Mouse (Mus musculus) kidney, embryonic 14.5 days (tissue): ENCODE measurements around the gene Robo1. TPM values are rescaled to one million over a fixed set of nuclear protein-coding genes. Genes with fewer than 3 reads are reported as not detected.

Experiments
- ATAC-seq: fragments of 200-750 bp; cut with Nextera tagmentation; 2 replicates; pipeline ENCODE4 v1.8.0; 2017; ENCODE audit warnings: moderate number of reproducible peaks, mild to moderate bottlenecking, moderate TSS enrichment, moderate library complexity; ENCODE audit not compliant: low FRiP score, low TSS enrichment
- H3K27ac ChIP-seq: fragments of 300-500 bp; sonication (generic); 2 replicates; pipeline ENCODE4 v1.5.1; 2014; ENCODE audit warnings: low read depth, mild to moderate bottlenecking, low read length, moderate library complexity, mixed read lengths
- H3K27me3 ChIP-seq: fragments of 300-500 bp; sonication (generic); 2 replicates; pipeline ENCODE4 v1.6.1; 2014; ENCODE audit warnings: mild to moderate bottlenecking, low read length; ENCODE audit not compliant: control insufficient read depth, insufficient read depth
- H3K36me3 ChIP-seq: fragments of 300-500 bp; sonication (generic); 2 replicates; pipeline ENCODE4 v1.6.1; 2014; ENCODE audit warnings: low read length, mixed read lengths; ENCODE audit not compliant: control insufficient read depth, insufficient read depth
- H3K4me1 ChIP-seq: fragments of 300-500 bp; sonication (generic); 2 replicates; pipeline ENCODE4 v1.6.1; 2014; ENCODE audit warnings: low read length, mixed read lengths; ENCODE audit not compliant: control insufficient read depth, insufficient read depth
- H3K4me2 ChIP-seq: fragments of 300-500 bp; sonication (generic); replicated peaks from 2 replicates; pipeline ENCODE4 v1.6.1; 2014; ENCODE audit warnings: low read depth, mild to moderate bottlenecking, low read length
- H3K4me3 ChIP-seq: fragments of 300-500 bp; sonication (generic); 2 replicates; pipeline ENCODE4 v1.5.1; 2014; ENCODE audit warnings: mild to moderate bottlenecking, low read length
- H3K9ac ChIP-seq: fragments of 300-500 bp; sonication (generic); 2 replicates; pipeline ENCODE4 v1.6.1; 2014; ENCODE audit warnings: low read depth, mild to moderate bottlenecking, low read length, moderate library complexity
- H3K9me3 ChIP-seq: fragments of 300-500 bp; sonication (generic); 2 replicates; pipeline ENCODE4 v1.6.1; 2016; ENCODE audit warnings: low read length; ENCODE audit not compliant: control insufficient read depth
- WGBS: fragments of 180-500 bp; shearing (Covaris S2); extraction: QIAGEN DNeasy Blood & Tissue Kit; methylation state at CpG from one replicate; pipeline ENCODE4 v1.1.7; 2014; 5-methylcytosine and 5-hydroxymethylcytosine counted together
- polyA plus RNA-seq: library from polyadenylated mRNA; unstranded; fragments of >200 nt; fragmentation: Nextera tagmentation; extraction: Ambion mirVana; gene quantifications from 2 replicates; pipeline ENCODE4 v1.2.1, GENCODE M21; 2014

Gene Robo1
- polyA plus RNA-seq, result 24.4 and 38.7 TPM in 2 replicates

GRCm38 (mm10) chr16:72307537-72308330 lies at the start of gene Robo1:
Gene Robo1, plus strand, starts transcription at chr16:72308306.
- Histone ChIP-seq H3K27me3 (no peaks in the 10 kb centered on the region), H3K4me3 (no peak within 1 kb of the TSS), H3K27ac (no peak within 1 kb of the TSS), H3K36me3 (no peaks in the 10 kb centered on the region), H3K9me3 (no peaks in the 10 kb centered on the region), H3K4me1 (no peaks in the 10 kb centered on the region), H3K9ac (no peak within 1 kb of the TSS), H3K4me2 (no peak within 1 kb of the TSS)
- 84% methylated on average over 8 of the region's 8 CpGs for WGBS
- no peak for ATAC-seq

- Histone ChIP-seq H3K4me1 (no peaks in the 10 kb centered on the region), H3K9me3 (no peaks in the 10 kb centered on the region), H3K27ac (no peak overlapping the region), H3K9ac (no peak overlapping the region), H3K36me3 (no peaks in the 10 kb centered on the region), H3K4me3 (no peak overlapping the region), H3K4me2 (no peak overlapping the region), H3K27me3 (no peaks in the 10 kb centered on the region)
- ATAC-seq, result no peak
- WGBS, result 87% methylated on average over 10 of the region's 10 CpGs
Measured at GRCm38 (mm10) chr16:72267839-72268238, 40.3 kb upstream of the Robo1 start.

- Histone ChIP-seq H3K36me3 (no peaks in the 10 kb centered on the region), H3K4me1 (no peaks in the 10 kb centered on the region), H3K27ac (no peak overlapping the region), H3K9me3 (no peaks in the 10 kb centered on the region), H3K4me2 (no peak overlapping the region), H3K4me3 (no peak overlapping the region), H3K27me3 (no peaks in the 10 kb centered on the region), H3K9ac (no peak overlapping the region)
- ATAC-seq, result no peak
- 80% methylated on average over 3 of the region's 3 CpGs for WGBS
Measured at GRCm38 (mm10) chr16:72276390-72277074, 31.6 kb upstream of the Robo1 start.

- WGBS, result 76% methylated on average over 6 of the region's 6 CpGs
- H3K27ac ChIP-seq, result no peak overlapping the region
- ATAC-seq, result no peak
- H3K36me3 ChIP-seq, result no peaks in the 10 kb centered on the region
- no peak overlapping the region for H3K4me2 ChIP-seq
- H3K4me3 ChIP-seq, result no peak overlapping the region
- H3K27me3 ChIP-seq, result no peaks in the 10 kb centered on the region
- H3K9ac ChIP-seq, result no peak overlapping the region
- H3K4me1 ChIP-seq, result no peaks in the 10 kb centered on the region
- no peaks in the 10 kb centered on the region for H3K9me3 ChIP-seq
Measured at GRCm38 (mm10) chr16:72308331-72308668, 194 bp downstream of the Robo1 start.

GRCm38 (mm10) chr16:72327321-72327720 lies 19.2 kb downstream of the Robo1 start:
- H3K4me1 ChIP-seq, result no peaks in the 10 kb centered on the region
- H3K9ac ChIP-seq, result no peak overlapping the region
- H3K36me3 ChIP-seq, result no peaks in the 10 kb centered on the region
- H3K4me2 ChIP-seq, result no peak overlapping the region
- 55% methylated on average over 8 of the region's 8 CpGs for WGBS
- no peak overlapping the region for H3K27ac ChIP-seq
- no peaks in the 10 kb centered on the region for H3K9me3 ChIP-seq
- H3K4me3 ChIP-seq, result no peak overlapping the region
- no peaks in the 10 kb centered on the region for H3K27me3 ChIP-seq
- no peak for ATAC-seq

GRCm38 (mm10) chr16:72328579-72328978 lies 20.5 kb downstream of the Robo1 start:
- no peak overlapping the region for H3K27ac ChIP-seq
- no peaks in the 10 kb centered on the region for H3K27me3 ChIP-seq
- no peaks in the 10 kb centered on the region for H3K36me3 ChIP-seq
- H3K4me2 ChIP-seq, result no peak overlapping the region
- H3K9me3 ChIP-seq, result no peaks in the 10 kb centered on the region
- H3K4me3 ChIP-seq, result no peak overlapping the region
- H3K4me1 ChIP-seq, result no peaks in the 10 kb centered on the region
- 78% methylated on average over 3 of the region's 3 CpGs for WGBS
- no peak for ATAC-seq
- H3K9ac ChIP-seq, result no peak overlapping the region

GRCm38 (mm10) chr16:72337757-72338156 lies 29.7 kb downstream of the Robo1 start:
- H3K4me3 ChIP-seq, result no peak overlapping the region
- 96% methylated on average over 1 of the region's 1 CpGs for WGBS
- no peak for ATAC-seq

GRCm38 (mm10) chr16:72350422-72350821 lies 42.3 kb downstream of the Robo1 start:
- Histone ChIP-seq H3K27ac (no peak overlapping the region), H3K4me2 (no peak overlapping the region), H3K4me3 (no peak overlapping the region), H3K4me1 (no peaks in the 10 kb centered on the region), H3K9me3 (no peaks in the 10 kb centered on the region), H3K36me3 (no peaks in the 10 kb centered on the region), H3K27me3 (no peaks in the 10 kb centered on the region), H3K9ac (no peak overlapping the region)
- ATAC-seq, result no peak
- WGBS, result 69% methylated on average over 5 of the region's 5 CpGs

More at GRCm38 (mm10) chr16:72337757-72338156, 29.7 kb downstream of the Robo1 start:
- H3K27ac ChIP-seq, result no peak overlapping the region
- H3K4me2 ChIP-seq, result no peak overlapping the region
- no peaks in the 10 kb centered on the region for H3K36me3 ChIP-seq
- no peaks in the 10 kb centered on the region for H3K4me1 ChIP-seq
- no peaks in the 10 kb centered on the region for H3K9me3 ChIP-seq
- no peak overlapping the region for H3K9ac ChIP-seq
- H3K27me3 ChIP-seq, result no peaks in the 10 kb centered on the region
